Mouse (Mus musculus) Muller cell, postnatal 12 days (primary cell): ENCODE results near the gene Hmcn1.

Source experiments
- DNase-seq: peaks from one replicate; pipeline ENCODE4 v3.0.0-alpha.2; 2015; ENCODE audit errors: inconsistent ontology term

Gene Hmcn1

GRCm38 (mm10) chr1:150993162-150994064, at the start of gene Hmcn1:
Hmcn1 (minus strand) TSS chr1:150993435.
- peak; percentile 68 for DNase-seq

- no peak for DNase-seq
These were observed 47.9 kb upstream of the Hmcn1 start for GRCm38 (mm10) chr1:151040945-151041649.

- no peak for DNase-seq
These were observed 47.1 kb upstream of the Hmcn1 start for GRCm38 (mm10) chr1:151040290-151040689.

GRCm38 (mm10) chr1:151039189-151039588, 46.0 kb upstream of the Hmcn1 start:
- no peak for DNase-seq

GRCm38 (mm10) chr1:151038566-151038965, 45.3 kb upstream of the Hmcn1 start:
- peak; percentile 94 for DNase-seq

- no peak for DNase-seq
These were observed 43.3 kb upstream of the Hmcn1 start for GRCm38 (mm10) chr1:151036405-151036985.

GRCm38 (mm10) chr1:151035766-151036165, 42.5 kb upstream of the Hmcn1 start:
- no peak for DNase-seq

- DNase-seq = peak; percentile 28
These were observed 41.9 kb upstream of the Hmcn1 start for GRCm38 (mm10) chr1:151034993-151035592.

- DNase-seq = no peak
These were observed 40.1 kb upstream of the Hmcn1 start for GRCm38 (mm10) chr1:151033291-151033690.

- no peak for DNase-seq
These were observed 38.3 kb upstream of the Hmcn1 start for GRCm38 (mm10) chr1:151031581-151031980.

- no peak for DNase-seq
These were observed 37.9 kb upstream of the Hmcn1 start for GRCm38 (mm10) chr1:151031086-151031485.

- DNase-seq = no peak
These were observed 32.0 kb upstream of the Hmcn1 start for GRCm38 (mm10) chr1:151025049-151025773.

GRCm38 (mm10) chr1:151019273-151019890, 26.1 kb upstream of the Hmcn1 start:
- DNase-seq = no peak

- peak; percentile 64 for DNase-seq
These were observed 17.8 kb upstream of the Hmcn1 start for GRCm38 (mm10) chr1:151011056-151011455.

- peak; percentile 29 for DNase-seq
These were observed 16.0 kb upstream of the Hmcn1 start for GRCm38 (mm10) chr1:151009115-151009797.

GRCm38 (mm10) chr1:151007747-151008146, 14.5 kb upstream of the Hmcn1 start:
- no peak for DNase-seq

- no peak for DNase-seq
These were observed 10.8 kb upstream of the Hmcn1 start for GRCm38 (mm10) chr1:151004007-151004406.

GRCm38 (mm10) chr1:151001868-151002428, 8.7 kb upstream of the Hmcn1 start:
- DNase-seq = no peak

GRCm38 (mm10) chr1:151000714-151001113, 7.5 kb upstream of the Hmcn1 start:
- DNase-seq = no peak

- no peak for DNase-seq
These were observed 1.4 kb upstream of the Hmcn1 start for GRCm38 (mm10) chr1:150994612-150995011.
